Mouse (Mus musculus): ENCODE results near the gene Qars. TPM values are rescaled to one million over a fixed set of nuclear protein-coding genes. Genes with fewer than 3 reads are reported as not detected.

The Qars gene
- polyA plus RNA-seq, 1 experiment: 181 TPM

GRCm38 (mm10) chr9:108546875-108547274 lies 39.4 kb downstream of the Qars start:
- TF ChIP-seq POLR2A (IDR thresholded peaks at IDR 0.05; ENCODE audit: borderline replicate concordance, extremely low read depth, insufficient read depth, insufficient read length, poor library complexity, severe bottlenecking) (no peak), CTCF (IDR thresholded peaks at IDR 0.05; ENCODE audit: borderline replicate concordance, extremely low read depth, insufficient read depth, insufficient read length) (no peak)
- DNase-seq (ENCODE audit: low read depth): no peak

GRCm38 (mm10) chr9:108559169-108559568 lies 51.7 kb downstream of the Qars start:
- TF ChIP-seq POLR2A (IDR thresholded peaks at IDR 0.05; ENCODE audit: borderline replicate concordance, extremely low read depth, insufficient read depth, insufficient read length, poor library complexity, severe bottlenecking) (no peak), CTCF (IDR thresholded peaks at IDR 0.05; ENCODE audit: borderline replicate concordance, extremely low read depth, insufficient read depth, insufficient read length) (no peak)

GRCm38 (mm10) chr9:108560227-108560841 lies 52.8 kb downstream of the Qars start, which contains the start of gene Impdh2:
Gene Impdh2 (plus strand): TSS chr9:108560286.
- DNase-seq (ENCODE audit: low read depth): peak; percentile 99
- TF ChIP-seq POLR2A (IDR thresholded peaks at IDR 0.05; ENCODE audit: borderline replicate concordance, extremely low read depth, insufficient read depth, insufficient read length, poor library complexity, severe bottlenecking) (peak; percentile 59; the same call in 1 of the 2 replicates), CTCF (IDR thresholded peaks at IDR 0.05; ENCODE audit: borderline replicate concordance, extremely low read depth, insufficient read depth, insufficient read length) (no peak)

More at GRCm38 (mm10) chr9:108559169-108559568, 51.7 kb downstream of the Qars start:
- no peak for DNase-seq (ENCODE audit: low read depth)

GRCm38 (mm10) chr9:108563671-108564070 lies 56.2 kb downstream of the Qars start:
- no peak for DNase-seq (ENCODE audit: low read depth)
- TF ChIP-seq CTCF (IDR thresholded peaks at IDR 0.05; ENCODE audit: borderline replicate concordance, extremely low read depth, insufficient read depth, insufficient read length): no peak
- no peak for TF ChIP-seq POLR2A (IDR thresholded peaks at IDR 0.05; ENCODE audit: borderline replicate concordance, extremely low read depth, insufficient read depth, insufficient read length, poor library complexity, severe bottlenecking)

GRCm38 (mm10) chr9:108564131-108564530 lies 56.6 kb downstream of the Qars start:
- TF ChIP-seq CTCF (IDR thresholded peaks at IDR 0.05; ENCODE audit: borderline replicate concordance, extremely low read depth, insufficient read depth, insufficient read length) (no peak), POLR2A (IDR thresholded peaks at IDR 0.05; ENCODE audit: borderline replicate concordance, extremely low read depth, insufficient read depth, insufficient read length, poor library complexity, severe bottlenecking) (no peak)
- no peak for DNase-seq (ENCODE audit: low read depth)

Other genes with a start within 250 kb of the Qars start
- gene Dag1, start 243.7 kb upstream of the Qars start, polyA plus RNA-seq (2012; rRNA removed): 25.9 and 58.1 TPM in 2 replicates
- 113 and 115 TPM in 2 replicates for gene Nicn1, start 217.3 kb upstream of the Qars start, polyA plus RNA-seq (2012; rRNA removed)
- 58.0 and 67.8 TPM in 2 replicates for gene Amt, start 210.9 kb upstream of the Qars start, polyA plus RNA-seq (2012; rRNA removed)
- 124 and 160 TPM in 2 replicates for gene Rhoa, start 201.6 kb upstream of the Qars start, polyA plus RNA-seq (2012; rRNA removed)
- gene Tcta, start 201.5 kb upstream of the Qars start, polyA plus RNA-seq (2012; rRNA removed): 34.6 and 39.0 TPM in 2 replicates
- 381 and 444 TPM in 2 replicates for gene Gpx1, start 168.8 kb upstream of the Qars start, polyA plus RNA-seq (2012; rRNA removed)
- gene Usp4, start 159.9 kb upstream of the Qars start, polyA plus RNA-seq (2012; rRNA removed): 113 and 152 TPM in 2 replicates
- gene 1700102P08Rik, start 114.9 kb upstream of the Qars start, polyA plus RNA-seq (2012; rRNA removed): 2.3 and 3.2 TPM in 2 replicates
- gene Ccdc36, start 79.2 kb upstream of the Qars start, polyA plus RNA-seq (2012; rRNA removed): 1.4 and 1.5 TPM in 2 replicates
- not detected in 2 replicates for gene BC048562, start 71.2 kb upstream of the Qars start, polyA plus RNA-seq (2012; rRNA removed)
- gene Ccdc71, start 47.2 kb upstream of the Qars start, polyA plus RNA-seq (2012; rRNA removed): 37.6 and 38.8 TPM in 2 replicates
- 84.2 and 100 TPM in 2 replicates for gene Klhdc8b, start 46.1 kb upstream of the Qars start, polyA plus RNA-seq (2012; rRNA removed)
- gene Lamb2, start 28.0 kb upstream of the Qars start, polyA plus RNA-seq (2012; rRNA removed): 42.9 and 49.3 TPM in 2 replicates
- 184 and 208 TPM in 2 replicates for gene Usp19, start 17.1 kb upstream of the Qars start, polyA plus RNA-seq (2012; rRNA removed)
- 166 and 169 TPM in 2 replicates for gene Qrich1, start 9.1 kb downstream of the Qars start, polyA plus RNA-seq (2012; rRNA removed)
- gene Impdh2, start 52.6 kb downstream of the Qars start, polyA plus RNA-seq (2012; rRNA removed): 127 and 171 TPM in 2 replicates
- 47.8 and 67.8 TPM in 2 replicates for gene Ndufaf3, start 59.7 kb downstream of the Qars start, polyA plus RNA-seq (2012; rRNA removed)
- 190 and 347 TPM in 2 replicates for gene Dalrd3, start 62.2 kb downstream of the Qars start, polyA plus RNA-seq (2012; rRNA removed)
- gene Wdr6, start 71.0 kb downstream of the Qars start, polyA plus RNA-seq (2012; rRNA removed): 329 and 375 TPM in 2 replicates
- 28.4 and 31.6 TPM in 2 replicates for gene P4htm, start 90.0 kb downstream of the Qars start, polyA plus RNA-seq (2012; rRNA removed)
- gene Arih2, start 141.7 kb downstream of the Qars start, polyA plus RNA-seq (2012; rRNA removed): 47.9 and 49.0 TPM in 2 replicates
- gene Slc25a20, start 154.4 kb downstream of the Qars start, polyA plus RNA-seq (2012; rRNA removed): 19.5 and 22.6 TPM in 2 replicates
- gene Prkar2a, start 181.6 kb downstream of the Qars start, polyA plus RNA-seq (2012; rRNA removed): 33.8 and 52.8 TPM in 2 replicates

All from brain, embryonic 14.5 days (tissue).